Mouse (Mus musculus): ENCODE data around the gene Reln. TPM values are rescaled to one million over a fixed set of nuclear protein-coding genes. Genes with fewer than 3 reads are reported as not detected.

Gene Reln
- polyA plus RNA-seq, 1 experiment = 0.04 TPM

- Histone ChIP-seq H3K4me3 (no peak overlapping the region), H3ac (ENCODE audit: control insufficient read depth, insufficient read length) (no peak overlapping the region), H3K27me3 (ENCODE audit: control insufficient read depth, insufficient read depth, insufficient read length) (no peaks in the 10 kb centered on the region), H3K36me3 (ENCODE audit: control insufficient read depth, insufficient read depth) (no peaks in the 10 kb centered on the region), H3K4me2 (ENCODE audit: low read depth) (no peak overlapping the region), H3K79me2 (ENCODE audit: control insufficient read depth, insufficient read depth) (no peaks in the 10 kb centered on the region)
- TF ChIP-seq MYOD1 (IDR thresholded peaks at IDR 0.05; ENCODE audit: control insufficient read depth in 1 of 3, insufficient read length in 2 of 3, low read depth in 2 of 3) = no peak
- TF ChIP-seq TCF3 (IDR thresholded peaks at IDR 0.05; ENCODE audit: insufficient read length, low read depth) = no peak
- TF ChIP-seq E2F4 (IDR thresholded peaks at IDR 0.05; ENCODE audit: insufficient read depth) = no peak
- no peak for TF ChIP-seq POLR2A (IDR thresholded peaks at IDR 0.05; ENCODE audit: insufficient read length, low read depth)
- TF ChIP-seq SRF (IDR thresholded peaks at IDR 0.05; ENCODE audit: control insufficient read depth, insufficient read length, low read depth) = no peak
- TF ChIP-seq MAX (IDR thresholded peaks at IDR 0.05; ENCODE audit: low read depth) = no peak
- no peak for TF ChIP-seq MYOG (IDR thresholded peaks at IDR 0.05; ENCODE audit: control insufficient read depth in 1 of 3, insufficient read depth in 1 of 3, insufficient read length in 2 of 3, low read depth in 2 of 3)
- TF ChIP-seq REST (IDR thresholded peaks at IDR 0.05; ENCODE audit: insufficient read depth, insufficient read length) = no peak
- TF ChIP-seq TCF12 (IDR thresholded peaks at IDR 0.05; ENCODE audit: insufficient read depth, poor library complexity, severe bottlenecking) = no peak
- TF ChIP-seq CEBPB (IDR thresholded peaks at IDR 0.05; ENCODE audit: insufficient read depth, poor library complexity, severe bottlenecking) = no peak
- TF ChIP-seq POLR2AphosphoS2 (IDR thresholded peaks at IDR 0.05; ENCODE audit: insufficient read length, low read depth) = no peak
- TF ChIP-seq USF1 (IDR thresholded peaks at IDR 0.05; ENCODE audit: low read depth) = no peak
Observed at GRCm38 (mm10) chr5:21983021-21983667, 361.4 kb downstream of the Reln start.

GRCm38 (mm10) chr5:21981216-21981615 lies 363.3 kb downstream of the Reln start:
- no peak overlapping the region for H3ac ChIP-seq (ENCODE audit: control insufficient read depth, insufficient read length)
- H3K36me3 ChIP-seq (ENCODE audit: control insufficient read depth, insufficient read depth) = no peaks in the 10 kb centered on the region
- no peak overlapping the region for H3K4me2 ChIP-seq (ENCODE audit: low read depth)
- H3K27me3 ChIP-seq (ENCODE audit: control insufficient read depth, insufficient read depth, insufficient read length) = no peaks in the 10 kb centered on the region
- no peak overlapping the region for H3K4me3 ChIP-seq
- TF ChIP-seq SRF (IDR thresholded peaks at IDR 0.05; ENCODE audit: control insufficient read depth, insufficient read length, low read depth) (no peak), MYOG (IDR thresholded peaks at IDR 0.05; ENCODE audit: control insufficient read depth in 1 of 3, insufficient read depth in 1 of 3, insufficient read length in 2 of 3, low read depth in 2 of 3) (no peak), POLR2A (IDR thresholded peaks at IDR 0.05; ENCODE audit: insufficient read length, low read depth) (no peak), MYOD1 (IDR thresholded peaks at IDR 0.05; ENCODE audit: control insufficient read depth in 1 of 3, insufficient read length in 2 of 3, low read depth in 2 of 3) (no peak), CEBPB (IDR thresholded peaks at IDR 0.05; ENCODE audit: insufficient read depth, poor library complexity, severe bottlenecking) (no peak), MAX (IDR thresholded peaks at IDR 0.05; ENCODE audit: low read depth) (no peak), USF1 (IDR thresholded peaks at IDR 0.05; ENCODE audit: low read depth) (no peak), POLR2AphosphoS2 (IDR thresholded peaks at IDR 0.05; ENCODE audit: insufficient read length, low read depth) (no peak), E2F4 (IDR thresholded peaks at IDR 0.05; ENCODE audit: insufficient read depth) (no peak), REST (IDR thresholded peaks at IDR 0.05; ENCODE audit: insufficient read depth, insufficient read length) (no peak), TCF12 (IDR thresholded peaks at IDR 0.05; ENCODE audit: insufficient read depth, poor library complexity, severe bottlenecking) (no peak), TCF3 (IDR thresholded peaks at IDR 0.05; ENCODE audit: insufficient read length, low read depth) (no peak)
- no peaks in the 10 kb centered on the region for H3K79me2 ChIP-seq (ENCODE audit: control insufficient read depth, insufficient read depth)

- Histone ChIP-seq H3K79me2 (ENCODE audit: control insufficient read depth, insufficient read depth) (no peaks in the 10 kb centered on the region), H3K4me2 (ENCODE audit: low read depth) (no peak overlapping the region), H3ac (ENCODE audit: control insufficient read depth, insufficient read length) (no peak overlapping the region), H3K36me3 (ENCODE audit: control insufficient read depth, insufficient read depth) (no peaks in the 10 kb centered on the region), H3K27me3 (ENCODE audit: control insufficient read depth, insufficient read depth, insufficient read length) (no peaks in the 10 kb centered on the region), H3K4me3 (no peak overlapping the region)
- no peak for TF ChIP-seq USF1 (IDR thresholded peaks at IDR 0.05; ENCODE audit: low read depth)
- TF ChIP-seq SRF (IDR thresholded peaks at IDR 0.05; ENCODE audit: control insufficient read depth, insufficient read length, low read depth) = no peak
- no peak for TF ChIP-seq MYOG (IDR thresholded peaks at IDR 0.05; ENCODE audit: control insufficient read depth in 1 of 3, insufficient read depth in 1 of 3, insufficient read length in 2 of 3, low read depth in 2 of 3)
- no peak for TF ChIP-seq E2F4 (IDR thresholded peaks at IDR 0.05; ENCODE audit: insufficient read depth)
- no peak for TF ChIP-seq MAX (IDR thresholded peaks at IDR 0.05; ENCODE audit: low read depth)
- TF ChIP-seq POLR2AphosphoS2 (IDR thresholded peaks at IDR 0.05; ENCODE audit: insufficient read length, low read depth) = no peak
- TF ChIP-seq MYOD1 (IDR thresholded peaks at IDR 0.05; ENCODE audit: control insufficient read depth in 1 of 3, insufficient read length in 2 of 3, low read depth in 2 of 3) = no peak
- TF ChIP-seq POLR2A (IDR thresholded peaks at IDR 0.05; ENCODE audit: insufficient read length, low read depth) = no peak
- no peak for TF ChIP-seq TCF3 (IDR thresholded peaks at IDR 0.05; ENCODE audit: insufficient read length, low read depth)
Observed at GRCm38 (mm10) chr5:21980544-21980943, 364.0 kb downstream of the Reln start.

GRCm38 (mm10) chr5:21973266-21974010 lies 371.1 kb downstream of the Reln start:
- no peak overlapping the region for H3K4me3 ChIP-seq
- no peaks in the 10 kb centered on the region for H3K79me2 ChIP-seq (ENCODE audit: control insufficient read depth, insufficient read depth)
- H3K36me3 ChIP-seq (ENCODE audit: control insufficient read depth, insufficient read depth) = no peaks in the 10 kb centered on the region
- no peaks in the 10 kb centered on the region for H3K27me3 ChIP-seq (ENCODE audit: control insufficient read depth, insufficient read depth, insufficient read length)
- no peak overlapping the region for H3K4me2 ChIP-seq (ENCODE audit: low read depth)
- TF ChIP-seq POLR2A (IDR thresholded peaks at IDR 0.05; ENCODE audit: insufficient read length, low read depth) = no peak
- TF ChIP-seq MYOD1 (IDR thresholded peaks at IDR 0.05; ENCODE audit: control insufficient read depth in 1 of 3, insufficient read length in 2 of 3, low read depth in 2 of 3) = no peak
- no peak for TF ChIP-seq MYOG (IDR thresholded peaks at IDR 0.05; ENCODE audit: control insufficient read depth in 1 of 3, insufficient read depth in 1 of 3, insufficient read length in 2 of 3, low read depth in 2 of 3)
- TF ChIP-seq E2F4 (IDR thresholded peaks at IDR 0.05; ENCODE audit: insufficient read depth) = no peak
- TF ChIP-seq MAX (IDR thresholded peaks at IDR 0.05; ENCODE audit: low read depth) = no peak
- TF ChIP-seq REST (IDR thresholded peaks at IDR 0.05; ENCODE audit: insufficient read depth, insufficient read length) = no peak
- no peak for TF ChIP-seq POLR2AphosphoS2 (IDR thresholded peaks at IDR 0.05; ENCODE audit: insufficient read length, low read depth)
- no peak for TF ChIP-seq CEBPB (IDR thresholded peaks at IDR 0.05; ENCODE audit: insufficient read depth, poor library complexity, severe bottlenecking)
- H3ac ChIP-seq (ENCODE audit: control insufficient read depth, insufficient read length) = no peak overlapping the region
